Mouse (Mus musculus) mouse embryonic stem cell (cell line): ENCODE measurements around the gene Itsn1.

Experiments used
- in situ Hi-C, 2 experiments: fragments of 300-500 bp; cut with MboI; formaldehyde crosslinking; loops; 1 replicate in 1 of 2; 3 replicates in 1 of 2; pipeline ENCODE4 v1.14.3; 2019 to 2020; ENCODE audit warnings: low sequenced_read_pairs in 2 of 2, low pct_unique_long_range_greater_than_20kb in 1 of 2, mixed read lengths in 1 of 2; ENCODE audit not compliant: unreplicated experiment in 1 of 2

Itsn1 gene

DNA sequence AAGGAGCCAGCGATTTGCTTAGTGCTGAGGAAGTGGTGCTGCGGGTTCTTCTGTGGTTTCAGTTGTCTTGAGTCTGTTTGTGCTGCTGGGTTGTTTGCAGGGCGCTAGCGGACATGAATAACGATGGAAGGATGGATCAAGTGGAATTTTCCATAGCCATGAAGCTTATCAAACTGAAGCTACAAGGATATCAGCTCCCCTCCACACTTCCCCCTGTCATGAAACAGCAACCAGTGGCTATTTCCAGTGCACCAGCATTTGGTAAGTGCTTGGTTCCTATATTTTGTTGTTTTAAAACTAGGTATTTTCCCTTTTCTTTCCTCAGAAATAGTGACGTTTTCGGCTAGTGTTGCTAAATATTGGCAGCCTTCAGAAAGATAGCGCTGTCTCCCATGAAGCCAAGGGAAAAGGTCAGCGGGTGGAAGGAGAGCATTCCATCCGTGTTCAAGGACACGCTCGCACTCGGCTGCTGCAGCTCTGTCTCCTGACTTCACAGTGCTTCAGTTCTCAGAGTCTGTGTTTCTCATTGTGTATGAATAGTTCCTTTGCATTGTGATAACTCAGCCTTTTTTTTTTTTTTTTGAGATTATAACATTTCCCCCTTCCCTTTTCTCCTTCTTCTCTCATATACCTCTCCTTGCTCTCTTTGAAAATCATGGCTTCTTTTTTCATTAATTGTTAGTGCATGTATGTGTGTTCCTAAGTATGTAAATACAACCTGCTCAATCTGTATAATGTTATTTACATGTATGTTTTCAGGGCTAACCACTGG lies 64.6 kb downstream of the Itsn1 start:
- in situ Hi-C loops: no loop called here

DNA sequence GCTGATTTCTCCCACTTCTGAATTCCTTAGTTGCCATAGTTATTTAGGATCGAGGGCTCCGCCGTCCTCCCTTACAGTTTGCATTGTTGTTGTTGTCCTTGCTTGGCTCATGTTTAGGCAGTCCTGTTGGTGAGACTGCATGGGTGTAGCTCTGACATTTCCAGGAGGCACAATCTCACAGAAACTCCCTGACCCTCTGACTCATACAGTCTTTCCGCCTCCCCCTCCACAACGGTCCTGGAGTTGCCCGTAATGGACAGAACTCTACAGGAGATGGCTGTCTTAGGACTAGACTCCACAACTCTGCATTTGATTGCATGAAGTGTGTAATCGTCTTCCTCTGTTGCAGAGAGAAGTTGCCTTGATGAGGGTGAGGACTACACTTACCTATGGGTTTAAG lies 65.2 kb downstream of the Itsn1 start:
- in situ Hi-C loops: no loop called here

DNA sequence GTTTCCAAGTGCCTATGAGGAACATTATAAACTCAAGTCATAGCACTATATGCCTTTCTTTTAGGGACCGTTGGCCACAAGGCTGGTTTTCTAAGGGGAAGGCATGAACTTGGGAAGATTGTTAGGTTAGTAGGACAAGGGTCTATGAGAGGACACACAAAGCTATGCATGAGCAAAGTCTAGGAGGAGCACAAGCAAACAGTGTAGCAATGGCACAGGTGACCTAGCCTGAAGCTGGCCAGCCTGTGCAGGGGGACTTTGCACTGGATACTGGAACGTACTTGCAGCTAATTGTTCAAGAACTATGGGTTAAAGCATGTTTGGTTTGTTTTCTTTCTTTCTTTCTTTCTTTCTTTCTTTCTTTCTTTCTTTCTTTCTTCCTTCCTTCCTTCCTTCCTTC lies 66.0 kb downstream of the Itsn1 start:
- in situ Hi-C loops: no loop called here

DNA sequence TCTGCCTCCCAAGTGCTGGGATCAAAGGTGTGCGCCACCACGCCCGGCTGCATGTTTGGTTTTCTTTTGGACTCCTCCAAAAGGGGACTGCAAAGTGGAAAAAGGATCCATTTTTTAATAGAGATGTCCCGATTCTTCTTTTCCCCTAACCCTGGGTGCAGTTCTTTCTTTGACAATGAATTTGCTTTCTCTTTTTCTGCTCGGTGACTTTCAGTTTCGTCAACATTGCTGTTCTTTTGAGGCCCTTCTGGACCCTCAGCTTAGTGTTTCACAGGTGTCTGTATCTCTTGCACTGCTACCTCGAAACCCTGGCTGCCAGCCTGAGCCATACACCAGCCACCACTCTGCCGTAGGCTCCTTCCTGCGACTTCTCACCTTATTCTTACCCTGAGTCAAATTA lies 66.5 kb downstream of the Itsn1 start:
- in situ Hi-C loops: no loop called here

DNA sequence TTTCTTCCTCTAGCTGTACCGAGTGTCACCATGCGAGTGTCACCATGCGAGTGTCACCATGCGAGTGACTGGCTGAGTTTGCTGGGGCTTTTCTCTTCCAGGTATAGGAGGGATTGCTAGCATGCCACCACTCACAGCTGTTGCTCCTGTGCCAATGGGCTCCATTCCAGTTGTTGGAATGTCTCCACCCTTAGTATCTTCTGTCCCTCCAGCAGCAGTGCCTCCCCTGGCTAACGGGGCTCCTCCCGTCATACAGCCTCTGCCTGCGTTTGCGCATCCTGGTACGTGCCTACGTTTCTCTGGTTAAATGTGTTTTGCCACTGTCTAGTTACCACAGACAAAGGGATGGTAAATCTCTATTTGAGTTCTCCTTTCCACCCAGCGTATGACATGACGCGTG lies 72.3 kb downstream of the Itsn1 start:
- in situ Hi-C loops: no loop called here

DNA sequence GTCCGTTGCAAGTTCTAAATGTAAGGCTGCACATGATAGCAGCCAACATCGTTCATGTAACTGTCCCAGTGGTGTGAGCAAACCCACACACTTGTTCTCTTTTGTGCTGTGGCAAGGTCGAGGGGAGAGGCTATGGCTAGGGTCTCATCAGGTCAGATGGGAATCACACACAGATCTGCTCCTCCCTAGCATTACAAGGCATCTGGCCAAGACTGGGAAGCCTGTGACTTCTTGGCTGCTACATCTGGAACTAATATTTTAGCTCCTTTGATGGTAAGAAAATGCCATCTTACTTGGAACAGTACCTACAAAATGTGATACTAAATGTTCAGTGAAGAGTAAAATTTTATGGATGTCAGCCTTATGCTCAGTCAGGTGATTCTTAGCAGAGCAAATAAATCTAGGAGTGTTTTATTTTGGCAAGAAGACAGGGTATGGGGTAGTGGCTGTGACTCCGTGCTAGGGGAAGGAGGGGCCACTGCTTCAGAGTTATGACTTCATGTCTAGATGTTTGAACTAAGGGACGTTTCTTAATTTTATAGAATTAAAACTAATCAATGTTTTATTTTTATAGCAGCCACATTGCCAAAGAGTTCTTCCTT lies 73.5 kb downstream of the Itsn1 start:
- in situ Hi-C loops: no loop called here

DNA sequence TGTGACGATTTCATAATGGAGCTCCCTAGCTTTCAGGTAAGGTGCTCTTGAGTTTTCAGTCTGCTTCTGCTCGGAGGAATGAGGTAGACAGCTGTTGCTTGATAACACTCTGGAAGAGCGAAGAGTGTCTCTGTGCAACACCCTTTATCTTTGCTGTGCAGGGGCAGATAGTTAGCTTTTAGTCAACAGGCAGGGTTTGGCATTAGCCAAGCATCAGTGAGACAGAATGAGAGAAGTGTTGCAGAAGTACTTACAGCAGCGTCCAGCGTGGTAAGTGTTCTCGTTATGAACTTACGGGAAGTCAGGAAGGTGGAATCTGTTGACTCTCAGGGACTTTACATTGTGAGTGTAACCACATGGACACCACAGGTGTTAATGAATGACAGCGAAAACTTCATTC lies 75.3 kb downstream of the Itsn1 start:
- in situ Hi-C loops: no loop called here

DNA sequence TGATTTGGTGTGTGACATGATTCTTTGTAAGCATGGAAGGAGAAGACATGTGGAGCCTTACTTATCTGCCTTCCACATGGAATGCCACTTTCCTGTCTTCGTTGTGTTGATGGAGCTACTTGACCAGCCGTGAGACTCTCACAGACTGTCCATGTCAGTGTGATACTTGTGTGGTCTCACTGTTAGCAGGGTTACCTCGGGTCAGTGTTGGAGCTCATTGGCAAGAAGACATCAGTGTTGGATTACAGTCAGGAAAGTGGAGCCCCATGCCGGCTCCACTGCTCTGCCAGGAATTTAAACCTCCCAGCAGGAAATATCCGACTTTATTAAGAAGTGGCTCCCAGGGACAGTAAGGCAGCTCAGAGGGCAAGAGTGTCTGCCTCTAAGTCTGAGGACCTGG lies 75.8 kb downstream of the Itsn1 start:
- in situ Hi-C loops: no loop called here

DNA sequence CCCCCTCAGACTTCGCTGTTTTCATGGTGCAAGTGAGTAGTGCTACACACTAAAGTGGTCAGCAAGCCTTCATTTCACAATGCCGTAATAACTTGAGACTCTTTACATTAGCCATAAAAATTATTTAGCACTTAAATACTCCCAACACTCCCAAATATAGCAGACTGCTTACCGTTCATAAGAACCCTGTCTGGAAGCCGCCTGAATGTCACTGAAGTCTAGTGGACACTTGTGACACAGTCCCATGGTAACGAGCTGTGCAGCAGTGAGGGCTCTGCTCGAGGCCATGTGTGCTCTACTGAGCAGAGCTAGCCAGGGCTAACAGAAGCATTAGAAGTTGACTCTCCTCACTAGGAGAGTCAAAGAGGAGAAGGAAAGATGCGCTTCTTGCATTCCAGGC lies 81.2 kb downstream of the Itsn1 start:
- in situ Hi-C loops: no loop called here

DNA sequence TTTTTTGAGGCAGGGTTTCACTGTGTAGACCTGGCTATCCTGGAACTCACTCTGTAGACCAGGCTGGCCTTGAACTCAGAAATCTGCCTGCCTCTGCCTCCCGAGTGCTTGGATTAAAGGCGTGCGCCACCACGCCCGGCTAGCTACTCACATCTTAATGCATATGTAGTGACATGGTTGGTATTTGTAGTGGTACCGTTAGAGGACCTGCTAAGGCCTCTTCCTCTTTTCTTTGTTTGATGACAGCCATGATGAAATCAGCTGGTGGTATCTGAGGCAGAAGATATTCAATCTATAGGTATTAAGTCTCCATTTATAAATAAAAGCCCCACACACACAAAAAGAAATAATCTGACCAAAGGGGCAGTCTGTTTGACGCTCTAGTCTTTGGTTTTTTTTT lies 82.3 kb downstream of the Itsn1 start:
- in situ Hi-C loops: no loop called here

DNA sequence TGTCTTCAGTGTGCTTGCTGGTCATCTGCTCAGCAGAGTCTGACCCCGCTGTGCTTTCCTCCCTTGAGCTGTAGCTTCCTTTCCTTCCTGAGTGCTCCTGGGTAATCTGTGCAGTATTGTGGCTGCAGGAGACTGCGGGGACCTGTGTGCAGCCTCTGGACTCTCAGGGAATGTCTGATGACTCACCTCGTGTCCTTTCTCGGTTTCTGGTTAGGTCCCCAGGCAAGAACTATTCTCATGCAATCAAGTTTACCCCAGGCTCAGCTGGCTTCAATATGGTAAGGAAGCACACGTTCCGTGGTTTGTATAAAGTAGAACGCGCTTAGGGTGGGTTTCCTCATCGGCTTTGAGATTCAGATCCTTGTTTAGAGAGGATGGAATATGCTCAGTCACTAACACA lies 82.8 kb downstream of the Itsn1 start:
- in situ Hi-C loops: no loop called here

DNA sequence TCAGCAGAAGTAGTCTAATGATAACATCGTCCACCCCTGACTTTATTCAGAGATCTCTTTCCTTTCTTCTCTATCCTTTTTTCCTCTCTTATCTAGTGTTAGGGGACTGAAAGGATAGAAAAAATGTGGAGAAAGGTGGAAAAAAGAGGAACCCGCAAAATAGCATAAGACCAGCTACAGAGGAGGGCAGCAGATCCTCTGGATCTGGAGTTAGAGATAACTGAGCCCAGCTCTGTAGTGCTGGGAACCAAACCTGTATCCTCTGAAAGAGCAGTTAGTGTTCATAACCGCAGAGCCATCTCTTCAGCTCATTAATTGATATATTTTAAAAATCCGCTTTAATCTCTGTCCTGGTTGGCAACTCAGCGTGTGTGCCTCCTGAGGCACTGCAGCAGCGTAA lies 84.5 kb downstream of the Itsn1 start:
- in situ Hi-C loops: no loop called here

DNA sequence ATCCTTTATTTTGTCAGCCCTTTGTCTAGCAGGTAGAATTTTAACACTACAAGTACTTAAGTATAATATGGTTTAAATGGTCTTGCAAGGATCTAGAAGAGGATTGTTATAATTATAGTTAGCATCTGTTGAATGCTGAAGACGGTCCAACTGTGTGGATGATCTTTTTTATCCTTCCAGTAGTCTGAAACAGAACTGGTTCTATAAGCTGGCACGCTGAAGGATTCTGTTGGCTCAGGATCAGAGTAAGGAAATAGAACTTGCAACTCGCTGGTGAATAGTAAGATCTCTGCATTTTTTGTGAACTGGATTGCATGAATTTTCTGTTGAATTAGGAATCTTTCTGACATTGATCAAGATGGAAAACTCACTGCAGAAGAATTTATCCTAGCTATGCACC lies 86.0 kb downstream of the Itsn1 start:
- in situ Hi-C loops: no loop called here

DNA sequence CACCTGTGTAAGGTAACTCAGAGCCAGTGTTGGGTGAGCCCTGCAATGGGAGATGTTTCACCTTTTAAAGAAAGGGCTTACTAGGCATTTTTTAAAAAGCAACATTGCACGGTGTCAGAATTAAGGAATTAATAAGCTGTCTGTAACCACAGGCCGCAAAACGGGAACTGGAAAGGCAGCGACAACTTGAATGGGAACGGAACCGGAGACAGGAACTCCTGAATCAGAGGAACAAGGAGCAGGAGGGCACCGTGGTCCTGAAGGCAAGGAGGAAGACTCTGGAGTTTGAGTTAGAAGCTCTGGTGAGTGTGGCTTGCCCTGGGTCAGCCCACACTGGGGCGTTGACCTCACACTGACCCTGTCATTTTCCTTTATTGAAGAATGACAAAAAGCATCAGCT lies 91.2 kb downstream of the Itsn1 start:
- in situ Hi-C loops: no loop called here

DNA sequence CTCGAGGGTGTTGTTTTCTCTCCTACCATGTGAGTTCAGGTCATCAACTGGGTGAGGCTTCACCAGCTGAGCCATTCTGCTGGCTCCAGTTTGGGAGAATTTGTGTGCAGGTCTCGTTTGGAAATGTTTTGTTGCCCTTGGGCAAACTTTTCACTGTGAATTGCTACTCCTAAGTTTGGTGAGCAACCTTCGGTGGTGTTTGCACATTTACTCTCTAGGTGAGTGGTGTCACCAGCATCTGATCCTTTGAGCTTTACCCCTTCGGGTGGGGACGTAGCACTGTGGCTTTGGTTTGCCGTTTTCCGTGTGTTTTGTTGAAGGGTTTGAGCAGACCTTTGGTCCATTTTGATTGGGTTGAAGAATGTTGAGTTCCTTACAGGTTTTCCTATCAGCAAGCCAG lies 93.2 kb downstream of the Itsn1 start:
- in situ Hi-C loops: no loop called here

DNA sequence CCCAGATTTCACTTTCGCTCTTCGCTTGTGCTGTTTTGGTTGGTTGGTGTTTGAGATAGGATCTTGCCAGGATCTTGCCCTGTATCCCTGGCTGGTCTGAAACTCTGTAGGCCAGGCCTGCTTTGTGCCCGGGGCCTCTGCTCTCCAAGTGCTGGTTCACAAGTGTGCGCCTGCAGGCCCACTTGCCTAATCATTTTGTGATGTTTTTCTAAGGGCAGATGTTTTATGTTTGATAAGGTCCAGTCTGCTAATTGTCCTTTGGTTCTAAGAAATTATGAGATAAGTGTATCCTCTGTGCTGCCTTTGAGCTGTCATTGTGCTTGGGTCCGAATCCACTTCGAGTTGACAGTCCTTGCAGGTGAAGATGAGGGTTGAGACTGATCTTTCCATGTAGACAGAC lies 93.7 kb downstream of the Itsn1 start:
- in situ Hi-C loops: no loop called here

DNA sequence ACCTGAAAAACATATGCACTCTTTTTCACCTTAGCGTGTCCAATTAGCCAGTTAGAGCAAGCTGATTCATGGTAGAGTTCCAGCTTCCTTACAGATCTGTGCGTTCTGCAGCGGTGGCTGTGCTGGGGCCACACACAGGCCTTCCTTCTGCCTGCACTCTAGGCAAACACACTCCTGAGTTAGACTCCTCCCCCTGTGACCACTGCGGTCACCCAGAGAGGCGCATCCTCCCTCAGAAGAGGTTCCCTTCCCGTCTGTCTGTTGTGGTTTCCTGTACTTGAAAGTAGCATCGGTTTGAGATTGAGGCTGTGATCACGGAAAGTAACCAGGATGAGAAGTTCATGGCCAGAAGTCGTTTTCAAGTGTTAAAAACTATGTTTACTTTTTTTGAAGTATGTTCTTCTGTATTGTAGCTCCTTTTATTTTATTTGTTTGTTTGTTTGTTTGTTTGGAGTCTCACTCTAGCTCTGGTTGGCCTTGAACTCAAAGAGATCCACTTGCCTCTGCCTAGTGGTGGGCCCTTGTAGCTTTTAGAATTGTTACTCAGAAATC lies 96.8 kb downstream of the Itsn1 start:
- in situ Hi-C loops: no loop called here

DNA sequence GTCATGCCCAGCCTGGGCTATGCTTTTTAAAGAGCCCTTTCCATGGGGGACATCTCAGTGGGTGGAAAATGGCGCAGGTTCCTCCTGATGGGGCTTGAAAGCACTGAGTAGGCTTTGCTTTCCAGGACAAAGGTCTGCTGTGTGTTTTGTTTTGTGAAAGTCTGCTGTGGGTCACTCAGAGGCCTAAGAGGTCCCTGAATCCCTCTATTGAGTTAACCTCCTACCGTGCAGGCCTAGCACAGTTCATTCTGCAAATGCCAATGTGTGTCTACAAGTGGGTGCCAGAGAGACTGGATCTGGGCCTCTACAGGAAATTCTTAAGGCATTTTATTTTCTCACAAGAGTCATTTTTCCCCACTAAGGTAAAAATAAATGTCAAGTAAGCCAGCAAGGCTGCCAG lies 97.8 kb downstream of the Itsn1 start:
- in situ Hi-C loops: no loop called here

DNA sequence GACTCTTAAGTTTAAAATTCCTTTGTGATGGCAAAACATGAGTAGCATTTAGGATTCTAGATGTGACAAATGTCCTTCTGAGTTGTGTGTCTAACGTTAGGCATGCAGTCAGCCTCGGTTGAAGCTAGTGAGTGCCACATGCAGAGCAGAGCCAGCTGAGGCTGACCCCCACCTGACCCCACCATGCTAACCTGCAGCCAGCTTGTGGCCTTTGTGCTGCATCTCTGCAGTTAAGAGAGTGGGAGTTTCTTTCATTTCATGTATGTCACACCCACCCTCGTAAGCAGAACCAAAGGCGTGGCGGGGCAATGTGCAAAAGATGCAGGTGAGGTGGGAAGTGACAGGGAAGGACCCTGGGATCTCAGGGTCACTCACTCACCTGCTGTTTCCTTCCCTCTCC lies 98.4 kb downstream of the Itsn1 start:
- in situ Hi-C loops: no loop called here

DNA sequence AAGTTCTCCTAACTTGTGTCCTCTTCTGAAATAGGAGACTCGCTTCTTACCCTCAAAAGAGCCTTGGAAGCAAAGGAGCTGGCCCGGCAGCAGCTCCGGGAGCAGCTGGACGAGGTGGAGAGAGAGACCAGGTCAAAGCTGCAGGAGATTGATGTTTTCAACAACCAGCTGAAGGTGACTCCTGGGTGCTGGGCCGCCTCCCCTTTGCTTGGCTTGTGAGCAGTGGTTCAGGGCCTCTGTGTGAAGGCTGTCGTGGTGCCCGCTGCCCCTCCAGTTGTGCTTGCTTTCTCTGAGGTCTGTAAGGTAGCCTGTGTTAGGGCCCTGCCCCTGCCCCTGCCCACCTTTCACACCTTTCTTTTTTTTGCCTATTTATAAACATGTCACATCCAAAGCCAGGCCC lies 99.1 kb downstream of the Itsn1 start:
- in situ Hi-C loops: no loop called here
